Mouse (Mus musculus): Measurements from ENCODE around the gene Vmn2r53.
"Not testable (repeated sequence)": the region's sequence is repeated elsewhere in the genome, so short reads cannot be mapped to it uniquely, and the experiment has no call there.

Vmn2r53 gene

DNA sequence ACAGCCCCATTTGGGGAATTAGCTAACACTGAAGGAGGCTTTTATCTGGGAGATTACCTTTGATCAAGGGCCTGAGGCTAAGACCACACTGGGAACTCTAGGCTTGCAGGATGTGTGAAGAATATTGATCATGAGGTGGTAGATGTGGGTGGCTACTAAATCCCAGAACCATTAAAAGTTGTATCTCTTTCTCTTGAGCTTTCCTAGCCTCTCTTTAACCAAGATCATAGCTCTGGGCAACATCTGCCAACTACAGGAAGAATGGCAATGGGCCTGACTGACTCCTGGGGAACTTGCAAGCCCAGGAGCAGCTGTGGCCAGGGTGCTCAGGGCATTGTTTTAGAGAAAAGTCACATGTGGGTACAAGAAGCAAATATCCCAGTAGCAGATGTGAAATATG, at the start of gene Vmn2r53:
Gene Vmn2r53, minus strand, starts transcription at position 101 of the 400 bp plus-strand sequence.
- no peak for DNase-seq (ENCODE audit: low spot score in 2 of 2)

DNA sequence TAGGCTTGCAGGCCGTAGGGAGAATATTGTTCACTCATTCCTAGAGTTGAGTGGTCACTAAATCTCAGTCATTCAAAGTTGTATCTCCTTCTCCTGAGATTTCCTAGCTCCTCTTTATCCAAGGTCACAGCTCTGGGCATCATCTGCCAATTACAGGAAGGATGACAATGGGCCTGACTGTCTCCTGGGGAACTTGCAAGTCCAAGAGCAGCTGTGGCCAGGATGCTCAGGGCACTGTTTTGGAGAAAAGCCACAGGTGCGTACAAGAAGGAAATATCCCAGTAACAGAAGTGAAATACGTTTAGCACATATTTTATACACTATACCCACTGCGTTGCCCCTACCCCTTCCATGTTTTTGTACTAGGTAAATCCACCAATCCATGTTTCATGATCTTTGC, 31.6 kb upstream of the Vmn2r53 start, which contains the start of gene Vmn2r54:
Gene Vmn2r54, minus strand, starts transcription at position 101 of the 400 bp plus-strand sequence.
- DNase-seq (ENCODE audit: low spot score in 2 of 2): not testable (repeated sequence)
